In genomic region chr9:32708491-32708890, GRCm38 (mm10) we compare ENCODE assay signal across 25 mouse cellular contexts.
A peak's percentile ranks its signal among the peaks of the same experiment; 100 is the strongest.
DNase-seq lines count a peak whose midpoint lies in the region; ATAC-seq and TF ChIP-seq lines count a peak whose summit lies in the region.
"Had no signal": no experiment of that assay in that cellular context is flagged by ENCODE, and none has a peak within 500 bp of the region (broad histone marks: within the 10 kb centered on the region; RNA-seq: fewer than 3 reads in every experiment).

No protein-coding gene starts in this region.

- H3K27me3 ChIP-seq in limb, embryonic 12.5 days = no peaks in the 10 kb centered on the region
- H3K27me3 ChIP-seq in limb, embryonic 10.5 days (ENCODE audit: low read depth, poor library complexity, severe bottlenecking) = no peaks in the 10 kb centered on the region
- no peaks in the 10 kb centered on the region for H3K27me3 ChIP-seq in myocyte (ENCODE audit: control insufficient read depth, insufficient read depth, insufficient read length)
- no peaks in the 10 kb centered on the region for H3K27me3 ChIP-seq in midbrain, postnatal 0 days (ENCODE audit: insufficient read depth, low read length)
- H3K27me3 ChIP-seq: embryonic facial prominence, embryonic 15.5 days had no signal

- no peak for ATAC-seq in limb, embryonic 12.5 days (ENCODE audit: insufficient number of reproducible peaks, insufficient read depth, low FRiP score, low TSS enrichment, low read depth)
- ATAC-seq in midbrain, postnatal 0 days (ENCODE audit: low FRiP score) = no peak
- ATAC-seq: forebrain, embryonic 13.5 days; midbrain, embryonic 13.5 days had no signal

- no peak overlapping the region for H3K9ac ChIP-seq in limb, embryonic 12.5 days (replicated peaks)
- H3K9ac ChIP-seq in midbrain, postnatal 0 days (replicated peaks; ENCODE audit: low read length, poor library complexity, severe bottlenecking) = no peak overlapping the region
- H3K9ac ChIP-seq: embryonic facial prominence, embryonic 15.5 days; forebrain, embryonic 13.5 days; hindbrain, embryonic 13.5 days; midbrain, embryonic 13.5 days had no signal

- no peaks in the 10 kb centered on the region for H3K9me3 ChIP-seq in limb, embryonic 12.5 days
- H3K9me3 ChIP-seq in limb, embryonic 10.5 days (replicated peaks) = no peaks in the 10 kb centered on the region
- H3K9me3 ChIP-seq in midbrain, postnatal 0 days (ENCODE audit: low read length) = no peaks in the 10 kb centered on the region
- H3K9me3 ChIP-seq: embryonic facial prominence, embryonic 10.5 days; embryonic facial prominence, embryonic 15.5 days; forebrain, embryonic 13.5 days had no signal

- H3ac ChIP-seq in myocyte (ENCODE audit: control insufficient read depth, insufficient read length) = no peak overlapping the region

- no peak overlapping the region for H3K4me2 ChIP-seq in limb, embryonic 12.5 days
- H3K4me2 ChIP-seq in myocyte (ENCODE audit: low read depth) = peak overlapping the region; percentile 77
- no peak overlapping the region for H3K4me2 ChIP-seq in midbrain, postnatal 0 days (ENCODE audit: low read depth, low read length, poor library complexity, severe bottlenecking)
- H3K4me2 ChIP-seq: embryonic facial prominence, embryonic 15.5 days; forebrain, embryonic 13.5 days; hindbrain, embryonic 13.5 days; midbrain, embryonic 13.5 days had no signal

- WGBS in limb, embryonic 12.5 days = 81% methylated on average over 6 of the region's 6 CpGs
- WGBS in limb, embryonic 10.5 days = 85% methylated on average over 6 of the region's 6 CpGs
- WGBS in midbrain, postnatal 0 days = 82% methylated on average over 6 of the region's 6 CpGs

- peaks cover 89% of the 10 kb centered on the region for H3K79me2 ChIP-seq in myocyte (ENCODE audit: control insufficient read depth, insufficient read depth)

- TF ChIP-seq CTCF in midbrain, postnatal 0 days (IDR thresholded peaks at IDR 0.05) = no peak

- DNase-seq in limb, embryonic 10.5 days (ENCODE audit: low spot score) = no peak
- DNase-seq in thymus, postnatal 0 days (ENCODE audit: low spot score) = peak; percentile 11
- no peak for DNase-seq in thymus, postnatal 14 days
- DNase-seq in CD4-positive, CD25-positive, alpha-beta regulatory T cell, adult 2 months (ENCODE audit: low read depth, low spot score) = peak; percentile 50
- DNase-seq in midbrain, postnatal 0 days (ENCODE audit: low spot score) = no peak
- no peak for DNase-seq in cerebellum, postnatal 25 days
- DNase-seq: adrenal gland, adult 8-10 months; cerebellum, adult 2 months; cerebellum, postnatal 14 days; gastrocnemius, postnatal 14 days; heart, adult 11 months; heart, postnatal 4 days; kidney, adult 11 months; layer of hippocampus, adult 9-11 months; spleen, adult 18-20 months; thymus, postnatal 4 days had no signal

- no peak overlapping the region for H3K4me3 ChIP-seq in limb, embryonic 12.5 days (replicated peaks)
- H3K4me3 ChIP-seq in limb, embryonic 10.5 days = no peak overlapping the region
- no peak overlapping the region for H3K4me3 ChIP-seq in myocyte
- H3K4me3 ChIP-seq in midbrain, postnatal 0 days (ENCODE audit: low read depth, low read length) = no peak overlapping the region
- H3K4me3 ChIP-seq: embryonic facial prominence, embryonic 15.5 days; forebrain, embryonic 13.5 days; hindbrain, embryonic 13.5 days; midbrain, embryonic 13.5 days had no signal

- H3K4me1 ChIP-seq in limb, embryonic 12.5 days (replicated peaks) = peaks cover 81% of the 10 kb centered on the region
- H3K4me1 ChIP-seq in limb, embryonic 10.5 days = peaks cover 76% of the 10 kb centered on the region
- H3K4me1 ChIP-seq in midbrain, postnatal 0 days (ENCODE audit: insufficient read depth, low read length) = no peaks in the 10 kb centered on the region
- H3K4me1 ChIP-seq: forebrain, embryonic 13.5 days; hindbrain, embryonic 13.5 days; midbrain, embryonic 13.5 days had no signal

- H3K36me3 ChIP-seq in limb, embryonic 12.5 days = no peaks in the 10 kb centered on the region
- peaks cover 8% of the 10 kb centered on the region; the same call in 1 of the 2 replicates for H3K36me3 ChIP-seq in limb, embryonic 10.5 days
- no peaks in the 10 kb centered on the region for H3K36me3 ChIP-seq in myocyte (ENCODE audit: control insufficient read depth, insufficient read depth)
- H3K36me3 ChIP-seq in midbrain, postnatal 0 days (ENCODE audit: insufficient read depth, low read length) = no peaks in the 10 kb centered on the region
- H3K36me3 ChIP-seq: embryonic facial prominence, embryonic 15.5 days; hindbrain, embryonic 13.5 days; midbrain, embryonic 13.5 days had no signal

- 0 out of 2 replicates have a peak overlapping the region, but pooled peaks have one; percentile 7 for H3K27ac ChIP-seq in limb, embryonic 12.5 days
- no peak overlapping the region for H3K27ac ChIP-seq in limb, embryonic 10.5 days
- no peak overlapping the region for H3K27ac ChIP-seq in midbrain, postnatal 0 days (ENCODE audit: low read depth, low read length)
- H3K27ac ChIP-seq: embryonic facial prominence, embryonic 15.5 days; forebrain, embryonic 13.5 days; hindbrain, embryonic 13.5 days; kidney, postnatal 0 days; macrophage; midbrain, embryonic 13.5 days had no signal

- TF ChIP-seq POLR2A in myocyte (IDR thresholded peaks at IDR 0.05; ENCODE audit: insufficient read length, low read depth) = no peak

TF ChIP-seq in myocyte, 11 proteins besides CTCF, POLR2A, EP300 and RAD21:
- TF ChIP-seq MAX (IDR thresholded peaks at IDR 0.05; ENCODE audit: low read depth) (no peak), E2F4 (IDR thresholded peaks at IDR 0.05; ENCODE audit: insufficient read depth) (no peak), SRF (IDR thresholded peaks at IDR 0.05; ENCODE audit: control insufficient read depth, insufficient read length, low read depth) (no peak), TCF3 (IDR thresholded peaks at IDR 0.05; ENCODE audit: insufficient read length, low read depth) (no peak), MYOG (IDR thresholded peaks at IDR 0.05; ENCODE audit: control insufficient read depth in 1 of 3, insufficient read depth in 1 of 3, insufficient read length in 2 of 3, low read depth in 2 of 3) (no peak), MYOD1 (IDR thresholded peaks at IDR 0.05; ENCODE audit: control insufficient read depth in 1 of 3, insufficient read length in 2 of 3, low read depth in 2 of 3) (no peak), REST (IDR thresholded peaks at IDR 0.05; ENCODE audit: insufficient read depth, insufficient read length) (no peak), CEBPB (IDR thresholded peaks at IDR 0.05; ENCODE audit: insufficient read depth, poor library complexity, severe bottlenecking) (no peak), USF1 (IDR thresholded peaks at IDR 0.05; ENCODE audit: low read depth) (no peak), TCF12 (IDR thresholded peaks at IDR 0.05; ENCODE audit: insufficient read depth, poor library complexity, severe bottlenecking) (no peak), POLR2AphosphoS2 (IDR thresholded peaks at IDR 0.05; ENCODE audit: insufficient read length, low read depth) (no peak)

Comparison
In these comparisons a context has a peak if more than half of its experiments do, and no peak if none do; other contexts are left out.
1. DNase-seq: peak in thymus, postnatal 0 days (single experiment) and CD4-positive, CD25-positive, alpha-beta regulatory T cell, adult 2 months (single experiment); none in limb, embryonic 10.5 days (single experiment), thymus, postnatal 14 days (single experiment), midbrain, postnatal 0 days (single experiment) and cerebellum, postnatal 25 days (0 of 2).